Comparison of ENCODE assay signal across 10 mouse cellular contexts in the genomic region with DNA sequence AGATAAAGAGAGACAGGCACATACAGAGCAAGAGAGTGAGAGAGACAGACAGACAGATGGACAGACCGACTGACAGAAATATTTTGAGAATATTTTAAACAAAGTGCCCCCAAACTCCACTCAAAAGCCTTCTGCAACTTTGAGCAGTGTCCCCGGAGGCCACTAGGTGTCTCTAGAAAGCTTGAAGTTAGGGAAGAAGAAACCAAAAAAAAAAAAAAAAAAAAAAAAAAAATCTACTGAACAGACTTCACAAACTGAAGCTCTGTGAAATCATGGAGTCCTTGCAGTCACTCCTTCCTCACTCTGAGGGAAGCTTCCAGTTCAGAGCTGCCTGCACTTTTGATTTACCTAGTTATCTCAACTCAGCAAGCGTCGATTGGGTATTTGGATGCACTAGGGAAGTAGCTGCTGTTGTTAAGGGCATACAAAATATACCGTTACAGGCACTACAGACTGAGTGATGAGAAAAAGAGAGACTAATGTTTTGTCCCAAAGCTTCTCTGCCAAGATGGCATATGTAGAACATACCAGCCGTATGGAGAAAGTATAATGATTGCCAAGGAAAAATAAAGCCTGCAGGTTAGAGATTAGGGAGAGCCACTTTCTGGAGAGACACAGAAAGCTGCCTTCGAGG.
DNase-seq lines count a peak whose midpoint lies in the region; ATAC-seq and TF ChIP-seq lines count a peak whose summit lies in the region.
"Had no signal": no experiment of that assay in that cellular context is flagged by ENCODE, and none has a peak within 500 bp of the region (broad histone marks: within the 10 kb centered on the region; RNA-seq: fewer than 3 reads in every experiment).

No protein-coding gene starts in this region.

- no peaks in the 10 kb centered on the region for H3K4me1 ChIP-seq in liver, embryonic 11.5 days (replicated peaks; ENCODE audit: control insufficient read depth, insufficient read depth, low read length)
- no peaks in the 10 kb centered on the region for H3K4me1 ChIP-seq in limb, embryonic 14.5 days (ENCODE audit: control insufficient read depth, insufficient read depth, low read length)

- H3K27ac ChIP-seq in liver, embryonic 11.5 days (ENCODE audit: low read depth, low read length), result no peak overlapping the region
- no peak overlapping the region for H3K27ac ChIP-seq in limb, embryonic 14.5 days (replicated peaks; ENCODE audit: low read depth, low read length)
- H3K27ac ChIP-seq: midbrain, embryonic 12.5 days had no signal

- peak; percentile 19 for DNase-seq in liver
- no peak for DNase-seq in liver, embryonic 11.5 days (ENCODE audit: low spot score)
- DNase-seq in ZHBTc4 (ENCODE audit: low read depth, low spot score), result peak; percentile 54
- DNase-seq in cerebellum, postnatal 14 days, result peak; percentile 66 to 77
- peak; percentile 56 to 67 for DNase-seq in heart, postnatal 10 days
- peak; percentile 59 for DNase-seq in limb, embryonic 14.5 days (ENCODE audit: low spot score)
- peak; percentile 30 for DNase-seq in right cerebral cortex, postnatal 25 days
- no peak for DNase-seq in natural killer cell, adult 2 months (ENCODE audit: low spot score in 2 of 2)

- H3K4me3 ChIP-seq in liver, embryonic 11.5 days (ENCODE audit: low read depth, low read length), result no peak overlapping the region
- H3K4me3 ChIP-seq in limb, embryonic 14.5 days (replicated peaks; ENCODE audit: low read length), result no peak overlapping the region
- H3K4me3 ChIP-seq: erythroblast, embryonic 14.5 days; midbrain, embryonic 12.5 days had no signal

- H3K4me2 ChIP-seq in liver, embryonic 11.5 days, result no peak overlapping the region
- H3K4me2 ChIP-seq in limb, embryonic 14.5 days (replicated peaks; ENCODE audit: low read depth, low read length, severe bottlenecking), result no peak overlapping the region
- H3K4me2 ChIP-seq: midbrain, embryonic 12.5 days had no signal

- WGBS in liver, embryonic 11.5 days, result 50% methylated on average over 7 of the region's 7 CpGs
- WGBS in limb, embryonic 14.5 days, result 58% methylated on average over 7 of the region's 7 CpGs

- ATAC-seq in liver, embryonic 11.5 days (replicated peaks; ENCODE audit: low FRiP score), result no peak
- no peak for ATAC-seq in limb, embryonic 14.5 days (ENCODE audit: low FRiP score, low read depth)

- intact Hi-C loops in heart, postnatal 10 days (cut with DNase I), result loop anchor here (1.0 to 5.0 kb wide), 3 partner anchors 26 to 252 kb away; no protein-coding TSS in a partner anchor

- no peaks in the 10 kb centered on the region for H3K36me3 ChIP-seq in liver, embryonic 11.5 days (ENCODE audit: control insufficient read depth, insufficient read depth, low read length)
- H3K36me3 ChIP-seq in limb, embryonic 14.5 days (ENCODE audit: control insufficient read depth, insufficient read depth, low read length), result no peaks in the 10 kb centered on the region
- H3K36me3 ChIP-seq: midbrain, embryonic 12.5 days had no signal

- no peak overlapping the region for H3K9ac ChIP-seq in liver, embryonic 11.5 days (ENCODE audit: low read depth, low read length)
- no peak overlapping the region for H3K9ac ChIP-seq in limb, embryonic 14.5 days (ENCODE audit: low read depth, low read length, severe bottlenecking)
- H3K9ac ChIP-seq: midbrain, embryonic 12.5 days had no signal

- H3K9me3 ChIP-seq in liver, embryonic 11.5 days (ENCODE audit: control insufficient read depth, low read length), result no peaks in the 10 kb centered on the region
- H3K9me3 ChIP-seq in limb, embryonic 14.5 days (ENCODE audit: control insufficient read depth, low read length), result no peaks in the 10 kb centered on the region
- H3K9me3 ChIP-seq: midbrain, embryonic 12.5 days had no signal

- no peaks in the 10 kb centered on the region for H3K27me3 ChIP-seq in liver, embryonic 11.5 days (replicated peaks; ENCODE audit: control insufficient read depth, insufficient read depth, low read length)
- H3K27me3 ChIP-seq in limb, embryonic 14.5 days (ENCODE audit: control insufficient read depth, insufficient read depth, low read length), result no peaks in the 10 kb centered on the region
- H3K27me3 ChIP-seq: midbrain, embryonic 12.5 days had no signal

- no peak for TF ChIP-seq POLR2A in limb, embryonic 14.5 days (IDR thresholded peaks at IDR 0.05; ENCODE audit: borderline replicate concordance, extremely low read depth, insufficient read depth, insufficient read length)

Comparison
In these comparisons a context has a peak if more than half of its experiments do, and no peak if none do; other contexts are left out.
1. DNase-seq: peak in liver (single experiment), ZHBTc4 (single experiment), cerebellum, postnatal 14 days (2 of 2), heart, postnatal 10 days (2 of 2), limb, embryonic 14.5 days (single experiment) and right cerebral cortex, postnatal 25 days (single experiment); none in liver, embryonic 11.5 days (single experiment) and natural killer cell, adult 2 months (0 of 2).